Mouse (Mus musculus) limb, embryonic 14.5 days (tissue): ENCODE results near the gene Myod1. TPM values are rescaled to one million over a fixed set of nuclear protein-coding genes. Genes with fewer than 3 reads are reported as not detected.

ENCODE experiments used
- ATAC-seq: fragments of 200-750 bp; cut with Nextera tagmentation; 2 replicates; pipeline ENCODE4 v1.8.0; 2017; ENCODE audit warnings: low read depth, moderate number of reproducible peaks, moderate TSS enrichment; ENCODE audit not compliant: low FRiP score
- DNase-seq: peaks from one replicate; pipeline ENCODE4 v3.0.0-alpha.2; 2015; ENCODE audit warnings: low spot score
- H3K27ac ChIP-seq: fragments of 300-500 bp; sonication (generic); replicated peaks from 2 replicates; pipeline ENCODE4 v1.5.1; 2014; ENCODE audit warnings: low read depth, mild to moderate bottlenecking, low read length, moderate library complexity, mixed read lengths
- H3K27me3 ChIP-seq: fragments of 300-500 bp; sonication (generic); 2 replicates; pipeline ENCODE4 v1.6.1; 2014; ENCODE audit warnings: low read length, mixed read lengths; ENCODE audit not compliant: control insufficient read depth, insufficient read depth
- H3K36me3 ChIP-seq: fragments of 300-500 bp; sonication (generic); 2 replicates; pipeline ENCODE4 v1.6.1; 2014; ENCODE audit warnings: mild to moderate bottlenecking, low read length, moderate library complexity, mixed read lengths; ENCODE audit not compliant: control insufficient read depth, insufficient read depth
- H3K4me1 ChIP-seq: fragments of 300-500 bp; sonication (generic); 2 replicates; pipeline ENCODE4 v1.6.1; 2014; ENCODE audit warnings: antibody characterized with exemption, low read length, mixed read lengths; ENCODE audit not compliant: control insufficient read depth, insufficient read depth
- H3K4me2 ChIP-seq: fragments of 300-500 bp; sonication (generic); replicated peaks from 2 replicates; pipeline ENCODE4 v1.6.1; 2014; ENCODE audit warnings: low read depth, mild to moderate bottlenecking, low read length, moderate library complexity; ENCODE audit not compliant: severe bottlenecking
- H3K4me3 ChIP-seq: fragments of 300-500 bp; sonication (generic); replicated peaks from 2 replicates; pipeline ENCODE4 v1.5.1; 2014; ENCODE audit warnings: low read length
- H3K9ac ChIP-seq: fragments of 300-500 bp; sonication (generic); 2 replicates; pipeline ENCODE4 v1.6.1; 2014; ENCODE audit warnings: mild to moderate bottlenecking, low read depth, low read length, moderate library complexity; ENCODE audit not compliant: severe bottlenecking
- H3K9me3 ChIP-seq: fragments of 300-500 bp; sonication (generic); 2 replicates; pipeline ENCODE4 v1.6.1; 2016; ENCODE audit warnings: low read length; ENCODE audit not compliant: control insufficient read depth
- POLR2A ChIP-seq: fragments of 200-500 bp; IDR thresholded peaks from 2 replicates; pipeline ENCODE4 v1.8.0; 2012; ENCODE audit warnings: inconsistent platforms, mild to moderate bottlenecking, moderate library complexity, borderline replicate concordance; ENCODE audit not compliant: insufficient read depth, insufficient read length; ENCODE audit errors: extremely low read depth
- WGBS: fragments of 180-500 bp; shearing (Covaris S2); extraction: QIAGEN DNeasy Blood & Tissue Kit; methylation state at CpG from one replicate; pipeline ENCODE4 v1.1.7; 2014; 5-methylcytosine and 5-hydroxymethylcytosine counted together
- polyA plus RNA-seq, 2 experiments: library from polyadenylated mRNA; depleted of rRNA in 1 of 2; stranded (reverse) in 1 of 2; unstranded in 1 of 2; fragments of >200 nt; fragmentation: Nextera tagmentation in 1 of 2; extraction: Ambion mirVana in 1 of 2; gene quantifications; 2 replicates each; pipeline versions ENCODE4 v1.2.1 to v1.2.3; 2012 to 2014

The Myod1 gene
- polyA plus RNA-seq, 2 experiments, result 48.0 to 80.4 TPM

- WGBS, result 51% methylated on average over 18 of the region's 18 CpGs
- Histone ChIP-seq H3K4me1 (no peaks in the 10 kb centered on the region), H3K36me3 (no peaks in the 10 kb centered on the region), H3K9ac (no peak overlapping the region), H3K4me3 (no peak overlapping the region), H3K27ac (no peak overlapping the region), H3K27me3 (no peaks in the 10 kb centered on the region), H3K4me2 (no peak overlapping the region), H3K9me3 (no peaks in the 10 kb centered on the region)
- TF ChIP-seq POLR2A, result no peak
- DNase-seq, result no peak
- ATAC-seq, result no peak
These were observed 46.6 kb downstream of the Myod1 start for GRCm38 (mm10) chr7:46422764-46423412.

GRCm38 (mm10) chr7:46423951-46424350 is 47.7 kb downstream of the Myod1 start:
- H3K27me3 ChIP-seq, result no peaks in the 10 kb centered on the region
- WGBS, result 86% methylated on average over 3 of the region's 3 CpGs

GRCm38 (mm10) chr7:46425012-46425411 is 48.7 kb downstream of the Myod1 start:
- H3K4me3 ChIP-seq, result no peak overlapping the region
- no peaks in the 10 kb centered on the region for H3K4me1 ChIP-seq
- H3K27me3 ChIP-seq, result no peaks in the 10 kb centered on the region
- ATAC-seq (no peak), DNase-seq (no peak)
- 52% methylated on average over 4 of the region's 4 CpGs for WGBS
- no peaks in the 10 kb centered on the region for H3K36me3 ChIP-seq
- H3K27ac ChIP-seq, result no peak overlapping the region
- no peak overlapping the region for H3K9ac ChIP-seq
- no peak overlapping the region for H3K4me2 ChIP-seq
- no peak for TF ChIP-seq POLR2A
- H3K9me3 ChIP-seq, result no peaks in the 10 kb centered on the region

More at GRCm38 (mm10) chr7:46423951-46424350, 47.7 kb downstream of the Myod1 start:
- Histone ChIP-seq H3K9me3 (no peaks in the 10 kb centered on the region), H3K27ac (no peak overlapping the region), H3K9ac (no peak overlapping the region), H3K4me2 (no peak overlapping the region), H3K4me3 (no peak overlapping the region), H3K36me3 (no peaks in the 10 kb centered on the region), H3K4me1 (no peaks in the 10 kb centered on the region)
- TF ChIP-seq POLR2A, result no peak
- ATAC-seq (no peak), DNase-seq (no peak)

Other genes with a start within 250 kb of the Myod1 start
- 1.5 and 2.4 TPM in 2 replicates for gene Abcc8, start 196.4 kb upstream of the Myod1 start, polyA plus RNA-seq (2012; rRNA removed)
- gene Abcc8, start 196.4 kb upstream of the Myod1 start, polyA plus RNA-seq (2014; fragmentation: Nextera tagmentation; extraction: Ambion mirVana), result 0.98 and 2.6 TPM in 2 replicates
- gene Ush1c, start 138.0 kb upstream of the Myod1 start, polyA plus RNA-seq (2012; rRNA removed), result 0.18 and 0.19 TPM in 2 replicates
- gene Ush1c, start 138.0 kb upstream of the Myod1 start, polyA plus RNA-seq (2014; fragmentation: Nextera tagmentation; extraction: Ambion mirVana), result 0.12 and 0.18 TPM in 2 replicates
- gene Otog, start 135.5 kb upstream of the Myod1 start, polyA plus RNA-seq (2012; rRNA removed), result 2.3 and 3.3 TPM in 2 replicates
- 0.63 and 0.79 TPM in 2 replicates for gene Otog, start 135.5 kb upstream of the Myod1 start, polyA plus RNA-seq (2014; fragmentation: Nextera tagmentation; extraction: Ambion mirVana)
- gene Kcnc1, start 20.0 kb downstream of the Myod1 start, polyA plus RNA-seq (2012; rRNA removed), result 0.28 and 0.40 TPM in 2 replicates
- gene Kcnc1, start 20.0 kb downstream of the Myod1 start, polyA plus RNA-seq (2014; fragmentation: Nextera tagmentation; extraction: Ambion mirVana), result 0.07 and 0.11 TPM in 2 replicates